Mouse (Mus musculus): Measurements from ENCODE around the gene Tmem104. TPM values are rescaled to one million over a fixed set of nuclear protein-coding genes. Genes with fewer than 3 reads are reported as not detected.
A peak's percentile ranks its signal among the peaks of the same experiment; 100 is the strongest.

Gene Tmem104
- polyA plus RNA-seq, 1 experiment from 2014 or later = 8.6 TPM

DNA sequence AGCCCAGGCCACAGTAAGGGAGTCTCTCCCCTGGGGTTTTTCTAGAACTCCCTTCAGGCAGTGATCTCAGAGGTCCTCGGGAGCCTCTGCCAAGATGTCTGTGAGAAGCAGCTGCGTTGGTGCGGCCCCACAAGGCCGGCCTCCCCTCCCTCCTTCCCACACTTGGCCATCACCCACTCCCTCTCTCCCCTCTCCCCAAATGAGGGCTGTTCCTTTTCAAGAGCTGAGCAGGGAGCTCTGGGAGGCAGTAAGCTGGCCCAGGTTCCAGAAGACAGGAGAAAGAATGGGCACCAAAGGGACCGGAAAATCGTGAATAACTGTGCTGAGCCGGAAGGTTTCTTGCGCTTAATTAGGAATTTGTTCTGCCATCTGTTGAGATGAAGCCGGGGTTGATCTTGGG lies 44.6 kb downstream of the Tmem104 start:
- peak overlapping the region; percentile 1; the same call in 1 of the 2 replicates for H3K27ac ChIP-seq (ENCODE audit: low read length)
- H3K4me2 ChIP-seq (ENCODE audit: low read depth, low read length) = no peak overlapping the region
- WGBS = 56% methylated on average over 9 of the region's 9 CpGs
- ATAC-seq (ENCODE audit: low read depth) = no peak
- H3K9ac ChIP-seq (ENCODE audit: low read length) = no peak overlapping the region
- H3K36me3 ChIP-seq (ENCODE audit: control insufficient read depth, insufficient read depth, low read length) = no peaks in the 10 kb centered on the region
- H3K9me3 ChIP-seq (ENCODE audit: control insufficient read depth, low read length) = no peaks in the 10 kb centered on the region
- peaks cover 13% of the 10 kb centered on the region for H3K4me1 ChIP-seq (replicated peaks; ENCODE audit: control insufficient read depth, insufficient read depth, low read length)
- no peak overlapping the region for H3K4me3 ChIP-seq (ENCODE audit: low read length)
- no peaks in the 10 kb centered on the region for H3K27me3 ChIP-seq (ENCODE audit: control insufficient read depth, insufficient read depth, low read depth, low read length)

DNA sequence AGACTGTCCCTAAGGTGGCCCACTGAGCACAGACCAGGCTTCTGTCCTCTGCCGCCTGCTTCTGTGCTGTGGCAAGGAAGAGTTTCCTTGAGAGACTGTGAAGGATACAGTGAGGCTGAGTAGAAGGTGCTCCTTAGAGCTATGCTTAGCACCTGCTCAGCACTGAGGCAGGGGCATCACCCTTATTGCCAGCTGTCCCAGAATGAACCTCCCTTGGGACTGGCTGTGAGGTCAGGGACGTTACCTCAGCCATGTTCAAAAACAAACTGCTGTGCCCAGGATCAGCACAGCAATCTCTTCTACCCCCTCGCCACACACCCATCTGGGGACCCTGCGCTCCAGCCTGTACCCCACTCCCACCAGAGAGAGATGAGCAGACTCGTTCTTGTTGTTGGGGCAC lies 45.6 kb downstream of the Tmem104 start:
- H3K4me1 ChIP-seq (replicated peaks; ENCODE audit: control insufficient read depth, insufficient read depth, low read length) = peaks cover 13% of the 10 kb centered on the region
- 95% methylated on average over 5 of the region's 5 CpGs for WGBS

DNA sequence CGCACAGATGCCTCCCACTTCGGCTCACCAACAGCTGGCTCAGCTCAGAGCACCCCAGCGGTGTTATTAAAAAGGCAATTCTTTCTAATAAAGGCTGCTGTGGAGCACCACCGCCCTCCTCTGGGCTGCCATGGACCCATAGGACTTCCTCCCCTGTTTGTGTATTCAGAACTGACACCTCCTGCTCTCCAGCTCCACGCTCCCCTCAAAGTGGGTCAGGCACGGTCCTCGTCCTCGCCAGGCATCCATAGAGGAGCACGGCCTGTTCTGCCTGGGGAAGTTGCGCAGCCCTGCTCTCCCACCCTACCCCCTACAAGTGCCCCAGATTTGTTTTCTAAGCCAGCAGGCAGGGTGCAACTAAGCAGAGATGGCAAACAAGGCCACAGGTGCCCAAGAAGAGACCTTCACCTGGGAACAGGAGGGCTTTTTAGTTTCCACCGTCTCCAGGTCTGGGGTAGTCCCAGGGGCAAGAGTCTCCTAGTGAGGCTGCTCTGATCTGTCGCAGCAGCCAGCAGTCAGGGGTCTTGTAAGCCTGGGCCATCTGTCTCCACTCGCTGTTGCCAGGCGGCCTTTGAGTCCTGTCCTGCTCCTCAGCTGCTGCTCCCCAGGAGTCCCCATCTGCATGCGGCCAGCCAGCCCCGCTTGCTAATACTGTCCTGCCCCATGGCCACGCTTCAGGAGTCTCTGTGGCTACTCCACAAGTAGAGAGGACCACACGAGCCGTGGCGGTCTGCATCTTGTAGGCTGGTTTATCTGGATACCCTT lies 46.4 kb downstream of the Tmem104 start:
- Histone ChIP-seq H3K4me3 (ENCODE audit: low read length) (no peak overlapping the region), H3K36me3 (ENCODE audit: control insufficient read depth, insufficient read depth, low read length) (no peaks in the 10 kb centered on the region), H3K4me1 (replicated peaks; ENCODE audit: control insufficient read depth, insufficient read depth, low read length) (peaks cover 13% of the 10 kb centered on the region), H3K27me3 (ENCODE audit: control insufficient read depth, insufficient read depth, low read depth, low read length) (no peaks in the 10 kb centered on the region), H3K4me2 (ENCODE audit: low read depth, low read length) (no peak overlapping the region), H3K9me3 (ENCODE audit: control insufficient read depth, low read length) (no peaks in the 10 kb centered on the region), H3K9ac (ENCODE audit: low read length) (no peak overlapping the region), H3K27ac (ENCODE audit: low read length) (no peak overlapping the region)
- WGBS = 67% methylated on average over 20 of the region's 20 CpGs
- no peak for ATAC-seq (ENCODE audit: low read depth)

More for the DNA sequence above, 45.6 kb downstream of the Tmem104 start:
- Histone ChIP-seq H3K4me3 (ENCODE audit: low read length) (no peak overlapping the region), H3K4me2 (ENCODE audit: low read depth, low read length) (no peak overlapping the region), H3K27me3 (ENCODE audit: control insufficient read depth, insufficient read depth, low read depth, low read length) (no peaks in the 10 kb centered on the region), H3K9me3 (ENCODE audit: control insufficient read depth, low read length) (no peaks in the 10 kb centered on the region), H3K9ac (ENCODE audit: low read length) (no peak overlapping the region), H3K27ac (ENCODE audit: low read length) (no peak overlapping the region), H3K36me3 (ENCODE audit: control insufficient read depth, insufficient read depth, low read length) (no peaks in the 10 kb centered on the region)
- no peak for ATAC-seq (ENCODE audit: low read depth)

DNA sequence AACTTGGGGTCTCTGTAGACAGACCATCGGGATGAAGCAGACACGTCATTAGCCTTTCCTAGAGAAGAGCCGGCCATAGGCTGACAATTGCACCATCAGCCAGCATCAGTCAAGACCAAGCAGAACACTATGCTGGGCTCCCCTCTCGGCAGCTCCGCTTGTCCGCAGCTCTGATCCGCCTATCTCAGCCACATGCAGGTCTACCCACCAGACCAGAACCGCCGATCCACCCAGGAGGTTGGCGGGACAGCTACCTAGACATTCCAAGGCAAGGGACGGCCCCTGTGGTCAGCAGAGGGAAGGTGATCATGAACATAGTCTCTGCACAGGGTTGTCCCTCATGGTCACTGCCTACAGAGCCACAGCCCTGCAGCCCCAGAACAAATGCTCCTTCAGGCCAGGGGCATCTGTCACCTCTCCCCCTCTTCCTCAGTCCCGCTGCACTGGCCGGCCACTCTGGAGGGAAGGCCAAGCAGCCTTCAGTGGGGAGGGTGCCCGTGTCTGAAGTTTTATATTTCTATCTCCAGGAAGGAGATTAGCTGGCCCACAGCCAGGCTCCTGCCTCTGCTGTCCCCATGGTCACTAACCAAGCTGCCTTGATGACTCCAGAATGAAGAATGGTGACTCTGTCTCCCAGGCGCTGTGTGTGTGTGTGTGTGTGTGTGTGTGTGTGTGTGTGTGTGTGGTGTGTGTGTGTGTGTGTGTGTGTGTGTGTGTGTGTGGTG lies 47.2 kb downstream of the Tmem104 start:
- Histone ChIP-seq H3K4me1 (replicated peaks; ENCODE audit: control insufficient read depth, insufficient read depth, low read length) (peaks cover 13% of the 10 kb centered on the region), H3K27ac (ENCODE audit: low read length) (no peak overlapping the region), H3K9ac (ENCODE audit: low read length) (no peak overlapping the region), H3K4me2 (ENCODE audit: low read depth, low read length) (no peak overlapping the region), H3K9me3 (ENCODE audit: control insufficient read depth, low read length) (no peaks in the 10 kb centered on the region), H3K36me3 (ENCODE audit: control insufficient read depth, insufficient read depth, low read length) (no peaks in the 10 kb centered on the region), H3K4me3 (ENCODE audit: low read length) (no peak overlapping the region), H3K27me3 (ENCODE audit: control insufficient read depth, insufficient read depth, low read depth, low read length) (no peaks in the 10 kb centered on the region)
- 58% methylated on average over 15 of the region's 15 CpGs for whole genome bisulfite sequencing
- ATAC-seq (ENCODE audit: low read depth) = peak; percentile 26; the same call in 1 of the 2 replicates

DNA sequence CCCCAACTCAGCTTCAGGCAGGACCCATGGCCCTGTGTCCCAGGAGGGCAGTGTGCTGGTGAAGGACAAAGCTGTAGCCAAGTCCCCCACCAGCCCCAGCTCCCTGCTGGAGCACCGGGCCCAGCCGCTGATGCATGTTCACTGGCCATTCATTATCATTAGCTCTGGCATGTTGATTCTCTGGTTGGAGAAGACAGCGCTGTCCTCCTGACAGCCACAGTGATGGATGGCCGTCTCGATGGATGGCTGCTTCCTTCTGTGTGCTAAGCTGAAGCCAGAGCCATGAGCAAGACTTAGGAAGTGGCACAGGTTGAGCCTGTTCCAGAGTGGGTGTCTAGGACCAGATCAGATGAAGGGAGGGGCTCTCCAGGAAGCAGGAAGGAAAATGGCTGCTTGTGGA lies 49.3 kb downstream of the Tmem104 start:
- Histone ChIP-seq H3K36me3 (ENCODE audit: control insufficient read depth, insufficient read depth, low read length) (no peaks in the 10 kb centered on the region), H3K4me1 (replicated peaks; ENCODE audit: control insufficient read depth, insufficient read depth, low read length) (peaks cover 11% of the 10 kb centered on the region), H3K9ac (ENCODE audit: low read length) (no peak overlapping the region), H3K27me3 (ENCODE audit: control insufficient read depth, insufficient read depth, low read depth, low read length) (no peaks in the 10 kb centered on the region), H3K9me3 (ENCODE audit: control insufficient read depth, low read length) (no peaks in the 10 kb centered on the region), H3K27ac (ENCODE audit: low read length) (no peak overlapping the region), H3K4me2 (ENCODE audit: low read depth, low read length) (no peak overlapping the region), H3K4me3 (ENCODE audit: low read length) (no peak overlapping the region)
- no peak for ATAC-seq (ENCODE audit: low read depth)
- WGBS = 12% methylated on average over 5 of the region's 5 CpGs

DNA sequence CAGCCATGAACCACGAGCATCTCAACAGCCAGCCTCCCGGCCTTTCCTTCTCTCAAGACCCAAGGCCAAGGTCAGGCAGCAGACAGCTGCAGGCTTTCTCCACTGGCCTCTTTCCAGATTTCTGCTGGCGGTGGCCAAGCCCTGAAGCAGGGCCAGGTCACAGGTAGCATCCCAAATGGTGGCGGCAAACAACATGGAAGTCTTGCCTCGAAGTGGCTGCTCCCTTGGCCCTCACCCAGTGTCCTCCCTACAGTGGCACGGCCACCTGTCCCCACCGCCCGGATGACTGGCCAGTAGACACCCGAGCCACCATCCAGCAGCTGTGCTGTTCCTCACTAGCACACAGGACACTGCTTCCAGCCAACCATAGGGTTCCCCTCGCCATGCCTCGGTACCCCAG lies 54.1 kb downstream of the Tmem104 start:
- Histone ChIP-seq H3K4me3 (ENCODE audit: low read length) (no peak overlapping the region), H3K9ac (ENCODE audit: low read length) (no peak overlapping the region), H3K36me3 (ENCODE audit: control insufficient read depth, insufficient read depth, low read length) (no peaks in the 10 kb centered on the region), H3K4me2 (ENCODE audit: low read depth, low read length) (no peak overlapping the region), H3K4me1 (replicated peaks; ENCODE audit: control insufficient read depth, insufficient read depth, low read length) (no peaks in the 10 kb centered on the region), H3K27me3 (ENCODE audit: control insufficient read depth, insufficient read depth, low read depth, low read length) (peaks cover 2% of the 10 kb centered on the region; the same call in 1 of the 2 replicates), H3K27ac (ENCODE audit: low read length) (no peak overlapping the region), H3K9me3 (ENCODE audit: control insufficient read depth, low read length) (no peaks in the 10 kb centered on the region)
- no peak for ATAC-seq (ENCODE audit: low read depth)
- WGBS = 81% methylated on average over 11 of the region's 11 CpGs

DNA sequence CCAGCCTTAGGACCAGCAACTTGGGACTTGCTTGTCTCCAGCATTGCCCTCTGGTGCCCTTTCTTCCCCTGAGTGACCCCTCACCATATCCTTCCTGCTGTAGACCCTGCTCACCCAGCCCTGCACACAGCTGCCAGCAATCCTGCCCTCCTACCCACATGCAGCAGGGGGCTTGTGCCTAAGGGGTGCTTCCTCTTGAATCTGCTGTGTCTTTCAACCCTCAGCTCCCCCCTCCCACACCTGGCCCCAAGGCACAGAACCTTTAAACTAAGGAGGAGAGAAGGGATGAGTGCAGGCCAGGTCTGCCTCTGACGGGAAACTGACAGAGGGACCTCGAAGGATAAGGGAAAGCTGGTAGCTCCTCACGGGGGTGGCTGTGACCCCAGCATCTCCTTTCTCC lies 55.5 kb downstream of the Tmem104 start:
- H3K4me1 ChIP-seq (replicated peaks; ENCODE audit: control insufficient read depth, insufficient read depth, low read length) = no peaks in the 10 kb centered on the region
- no peaks in the 10 kb centered on the region for H3K9me3 ChIP-seq (ENCODE audit: control insufficient read depth, low read length)
- no peak overlapping the region for H3K4me3 ChIP-seq (ENCODE audit: low read length)
- ATAC-seq (ENCODE audit: low read depth) = no peak
- no peak overlapping the region for H3K4me2 ChIP-seq (ENCODE audit: low read depth, low read length)
- peaks cover 16% of the 10 kb centered on the region for H3K27me3 ChIP-seq (ENCODE audit: control insufficient read depth, insufficient read depth, low read depth, low read length)
- no peaks in the 10 kb centered on the region for H3K36me3 ChIP-seq (ENCODE audit: control insufficient read depth, insufficient read depth, low read length)
- 50% methylated on average over 3 of the region's 3 CpGs for WGBS
- H3K9ac ChIP-seq (ENCODE audit: low read length) = no peak overlapping the region
- H3K27ac ChIP-seq (ENCODE audit: low read length) = no peak overlapping the region

- WGBS = 89% methylated on average over 12 of the region's 12 CpGs
- H3K36me3 ChIP-seq (ENCODE audit: control insufficient read depth, insufficient read depth, low read length) = no peaks in the 10 kb centered on the region
- H3K27ac ChIP-seq (ENCODE audit: low read length) = no peak overlapping the region
- no peak overlapping the region for H3K9ac ChIP-seq (ENCODE audit: low read length)
- H3K9me3 ChIP-seq (ENCODE audit: control insufficient read depth, low read length) = no peaks in the 10 kb centered on the region
- ATAC-seq (ENCODE audit: low read depth) = no peak
- H3K4me1 ChIP-seq (replicated peaks; ENCODE audit: control insufficient read depth, insufficient read depth, low read length) = no peaks in the 10 kb centered on the region
- H3K4me3 ChIP-seq (ENCODE audit: low read length) = no peak overlapping the region
- peaks cover 26% of the 10 kb centered on the region for H3K27me3 ChIP-seq (ENCODE audit: control insufficient read depth, insufficient read depth, low read depth, low read length)
- H3K4me2 ChIP-seq (ENCODE audit: low read depth, low read length) = no peak overlapping the region
Measured at GRCm38 (mm10) chr11:115243783-115244182, 56.5 kb downstream of the Tmem104 start.

GRCm38 (mm10) chr11:115244840-115245239 lies 57.6 kb downstream of the Tmem104 start:
- H3K4me3 ChIP-seq (ENCODE audit: low read length) = no peak overlapping the region
- 68% methylated on average over 8 of the region's 8 CpGs for WGBS

More at GRCm38 (mm10) chr11:115244840-115245239, 57.6 kb downstream of the Tmem104 start:
- no peak overlapping the region for H3K9ac ChIP-seq (ENCODE audit: low read length)
- no peaks in the 10 kb centered on the region for H3K36me3 ChIP-seq (ENCODE audit: control insufficient read depth, insufficient read depth, low read length)
- H3K4me1 ChIP-seq (replicated peaks; ENCODE audit: control insufficient read depth, insufficient read depth, low read length) = peaks cover 2% of the 10 kb centered on the region; the same call in 1 of the 2 replicates
- no peak overlapping the region for H3K27ac ChIP-seq (ENCODE audit: low read length)
- H3K4me2 ChIP-seq (ENCODE audit: low read depth, low read length) = no peak overlapping the region
- no peaks in the 10 kb centered on the region for H3K9me3 ChIP-seq (ENCODE audit: control insufficient read depth, low read length)
- H3K27me3 ChIP-seq (ENCODE audit: control insufficient read depth, insufficient read depth, low read depth, low read length) = peaks cover 37% of the 10 kb centered on the region
- peak; percentile 41 for ATAC-seq (ENCODE audit: low read depth)
